Mouse (Mus musculus): ENCODE data around the gene Adss. TPM values are rescaled to one million over a fixed set of nuclear protein-coding genes. Genes with fewer than 3 reads are reported as not detected.

Adss gene
- polyA plus RNA-seq (2015; fragmentation: Nextera tagmentation; extraction: Ambion mirVana), result 34.8 and 41.3 TPM in 2 replicates

DNA sequence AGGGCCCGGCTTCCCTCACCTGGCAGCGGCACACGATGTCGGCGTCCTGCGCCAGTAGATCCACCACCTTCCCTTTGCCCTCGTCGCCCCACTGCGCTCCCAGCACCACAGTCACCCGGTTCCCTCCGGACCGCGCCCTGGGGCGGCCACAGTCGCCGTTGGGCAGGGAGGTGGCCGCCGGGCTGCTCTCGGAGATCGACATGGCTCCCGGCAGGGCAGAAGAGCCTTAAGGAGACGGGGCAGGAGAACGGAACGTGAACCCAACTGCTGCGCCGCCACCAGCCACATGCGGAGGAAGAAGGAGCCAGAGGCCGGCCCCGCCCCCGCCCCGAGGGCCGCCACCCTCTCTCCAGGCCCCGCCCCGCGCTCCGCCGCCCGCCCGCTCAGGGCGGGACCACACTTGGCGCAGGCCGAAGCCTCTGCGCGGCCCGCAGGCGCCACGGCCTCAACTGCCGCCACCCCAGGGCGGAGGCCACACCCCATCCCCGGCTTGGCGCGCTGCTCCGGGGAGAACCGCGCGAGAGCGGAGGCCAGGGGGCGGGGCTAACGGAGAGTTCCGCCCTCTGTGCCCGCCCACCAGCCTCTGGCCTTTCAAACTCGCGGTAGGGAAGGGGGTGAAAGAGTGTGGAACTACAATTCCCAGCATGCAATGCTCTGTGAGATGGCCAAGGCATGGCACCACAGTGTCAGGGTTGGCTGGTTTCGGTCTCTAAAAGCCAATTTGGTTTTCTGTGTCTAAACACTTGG is at the start of gene Adss:
TSS of gene Adss (minus strand) at position 319 of the 747 bp plus-strand sequence.

DNA sequence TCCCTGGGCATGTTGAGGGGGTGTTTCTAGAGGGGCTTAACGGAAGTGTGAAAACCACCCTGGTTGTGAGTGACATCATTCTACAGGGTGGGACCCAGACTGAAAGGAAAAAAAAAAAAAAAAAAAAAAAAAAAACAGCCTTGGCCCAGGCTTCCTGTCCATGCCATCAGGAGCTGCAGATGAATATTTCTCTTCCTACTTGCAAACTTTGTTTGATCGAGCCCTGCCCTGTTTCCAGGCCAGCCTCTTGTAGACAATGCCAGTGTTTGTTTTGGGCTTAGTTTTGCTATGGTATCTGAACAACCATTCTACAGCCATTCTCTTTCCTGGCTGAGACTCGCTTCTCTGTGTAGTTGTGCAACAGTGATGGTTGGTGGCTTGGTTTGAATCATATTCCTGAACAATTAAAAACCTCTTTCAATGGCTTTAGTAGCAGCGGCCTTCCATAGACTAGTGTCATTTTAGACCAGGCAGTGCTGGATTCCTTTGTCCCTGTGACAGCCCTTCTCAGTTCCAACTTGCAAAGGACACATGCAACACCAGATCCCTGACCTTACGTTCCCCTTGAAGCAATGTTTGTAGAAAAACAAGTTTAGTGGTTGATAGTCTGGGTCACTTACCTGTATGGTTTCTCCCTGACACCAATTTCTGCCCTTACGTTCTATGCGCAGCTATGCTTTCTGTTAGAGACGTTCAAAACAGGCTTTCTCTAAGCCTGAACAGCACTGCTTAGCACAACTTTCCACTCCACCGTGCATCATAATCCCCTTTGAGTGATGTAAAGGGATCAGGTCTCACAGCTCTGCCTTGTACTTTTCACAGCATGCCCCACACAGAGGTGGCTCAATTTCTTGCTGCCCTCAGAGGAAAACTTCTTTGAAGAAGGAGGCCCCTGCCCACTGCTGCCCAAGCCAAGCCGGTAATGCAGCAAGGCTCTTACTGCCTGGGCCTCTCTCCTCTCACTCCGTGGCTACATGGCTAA is 67.0 kb downstream of the Adss start, which contains the start of gene 1700016C15Rik:
TSS of gene 1700016C15Rik (plus strand) at position 772 of the 982 bp plus-strand sequence.

Other genes starting within 250 kb of the Adss start
- not detected in 2 replicates for gene 1700016C15Rik, start 66.7 kb downstream of the Adss start, polyA plus RNA-seq (2015; fragmentation: Nextera tagmentation; extraction: Ambion mirVana)
- gene Catspere2, start 186.9 kb upstream of the Adss start, polyA plus RNA-seq (2015; fragmentation: Nextera tagmentation; extraction: Ambion mirVana), result 0.98 and 1.1 TPM in 2 replicates